Mouse (Mus musculus): ENCODE measurements around the gene Olfr748.
"Not testable (repeated sequence)": the region's sequence is repeated elsewhere in the genome, so short reads cannot be mapped to it uniquely, and the experiment has no call there.

The Olfr748 gene

DNA sequence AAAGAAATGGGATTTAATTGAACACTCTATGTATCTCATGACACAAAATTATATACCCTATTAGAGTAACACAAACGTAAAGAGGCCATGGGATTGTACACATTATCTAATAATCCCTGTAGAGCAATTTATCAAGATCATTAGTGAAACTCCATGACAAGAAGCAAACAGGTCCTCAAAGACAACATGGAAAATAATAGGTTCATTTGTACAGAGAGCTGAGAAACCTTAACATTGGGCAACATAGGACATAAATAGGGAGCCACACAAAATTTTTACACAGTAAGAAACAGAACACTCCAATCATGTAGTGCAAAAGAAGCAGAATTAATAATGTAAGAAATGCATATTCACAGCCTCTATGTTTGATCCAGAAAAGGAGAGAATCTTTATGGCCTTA is at the start of gene Olfr748:
Olfr748 (plus strand) TSS at position 301 of the 400 bp plus-strand sequence.
- no peak for DNase-seq

DNA sequence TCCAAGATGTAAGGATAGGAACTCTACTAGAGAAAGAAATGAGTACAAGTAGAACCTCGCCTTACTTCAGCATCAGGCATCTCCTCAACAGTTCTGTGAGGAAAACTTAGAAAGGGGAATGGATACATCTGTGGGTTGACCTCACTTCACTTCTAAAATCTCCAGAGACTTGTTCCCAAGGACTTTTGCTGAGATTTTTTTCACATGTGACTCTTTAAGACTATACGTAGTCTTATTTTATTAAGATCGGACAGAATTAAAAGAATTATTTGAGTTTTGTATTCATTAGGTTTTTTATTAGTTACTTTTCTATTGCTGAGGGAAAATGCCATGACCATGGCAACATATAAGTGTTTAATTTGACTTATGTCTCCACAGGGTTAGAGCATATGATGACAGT is 14.1 kb upstream of the Olfr748 start, which contains the start of gene Olfr747:
Olfr747 (minus strand) TSS at position 101 of the 400 bp plus-strand sequence.
- no peak for DNase-seq

DNA sequence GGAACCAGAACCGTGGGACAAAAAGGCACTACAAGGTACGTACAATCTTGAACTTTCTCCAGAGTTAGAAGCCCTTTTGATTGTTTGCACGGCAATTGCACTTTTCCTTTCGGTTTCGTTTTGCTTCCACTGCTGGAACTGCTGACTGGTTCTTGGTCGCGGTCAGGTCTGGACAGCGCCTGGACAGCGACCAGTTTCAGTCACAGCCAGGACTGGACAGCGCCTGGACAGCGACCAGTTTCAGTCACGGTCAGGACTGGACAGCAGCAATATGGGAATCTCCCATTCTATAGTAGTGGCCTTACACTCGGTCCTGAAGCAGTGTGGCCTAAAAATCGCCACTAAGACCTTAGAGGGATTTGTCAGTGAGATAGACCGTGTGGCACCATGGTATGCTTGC is 12.7 kb downstream of the Olfr748 start:
- not testable (repeated sequence) for DNase-seq

DNA sequence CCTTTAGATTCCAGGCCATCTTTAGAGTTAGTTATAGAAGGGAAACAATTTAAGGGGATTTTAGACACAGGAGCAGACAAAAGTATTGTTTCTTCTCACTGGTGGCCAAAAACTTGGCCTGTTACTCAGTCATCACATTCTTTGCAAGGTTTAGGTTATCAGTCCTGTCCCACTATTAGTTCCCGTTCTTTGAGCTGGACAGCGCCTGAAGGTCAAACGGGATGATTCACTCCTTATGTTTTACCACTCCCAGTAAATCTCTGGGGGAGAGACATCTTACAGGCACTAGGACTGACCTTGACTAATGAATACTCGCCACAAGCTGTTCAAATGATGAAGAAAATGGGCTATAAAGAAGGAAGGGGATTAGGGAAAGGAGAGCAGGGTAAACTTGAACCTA is 15.2 kb downstream of the Olfr748 start:
- DNase-seq, result not testable (repeated sequence)

DNA sequence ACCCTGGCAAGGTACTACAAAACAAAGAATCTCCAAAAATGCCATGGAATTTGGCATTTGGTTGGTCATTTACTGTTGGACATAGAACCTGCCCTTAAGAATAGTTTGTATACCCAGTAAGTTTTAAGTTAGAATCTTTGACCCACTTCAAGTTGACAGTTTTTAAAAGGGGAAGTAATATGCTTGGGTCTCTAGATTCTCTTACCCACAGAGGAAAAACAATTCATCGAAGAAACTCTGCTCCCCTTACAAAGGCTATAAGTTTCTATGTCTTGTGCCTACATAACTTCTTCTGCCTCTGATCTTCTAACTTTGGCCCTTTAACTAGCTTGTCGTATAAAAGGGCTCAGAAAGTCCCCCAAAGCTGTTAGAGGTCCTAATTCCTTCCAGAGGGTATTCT is 33.2 kb downstream of the Olfr748 start:
- DNase-seq, result no peak

DNA sequence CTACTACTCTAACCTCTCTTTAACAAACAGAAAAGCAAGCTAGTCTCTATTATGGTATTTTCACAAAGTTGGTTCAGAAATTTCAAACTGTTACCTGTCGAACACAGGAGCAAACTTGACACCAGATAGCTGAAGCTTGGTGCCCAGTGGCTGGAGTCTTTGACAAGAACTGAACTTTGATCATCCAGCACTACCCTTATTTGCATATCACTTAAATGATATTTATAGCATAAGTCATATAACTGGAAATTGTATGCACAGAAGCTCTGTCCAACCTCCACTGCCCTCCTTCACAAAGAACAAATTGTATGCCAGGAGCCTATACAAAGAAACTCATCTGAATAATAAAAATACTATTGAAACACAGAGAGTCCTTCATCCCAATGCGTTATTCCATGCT is 34.4 kb downstream of the Olfr748 start:
- no peak for DNase-seq

DNA sequence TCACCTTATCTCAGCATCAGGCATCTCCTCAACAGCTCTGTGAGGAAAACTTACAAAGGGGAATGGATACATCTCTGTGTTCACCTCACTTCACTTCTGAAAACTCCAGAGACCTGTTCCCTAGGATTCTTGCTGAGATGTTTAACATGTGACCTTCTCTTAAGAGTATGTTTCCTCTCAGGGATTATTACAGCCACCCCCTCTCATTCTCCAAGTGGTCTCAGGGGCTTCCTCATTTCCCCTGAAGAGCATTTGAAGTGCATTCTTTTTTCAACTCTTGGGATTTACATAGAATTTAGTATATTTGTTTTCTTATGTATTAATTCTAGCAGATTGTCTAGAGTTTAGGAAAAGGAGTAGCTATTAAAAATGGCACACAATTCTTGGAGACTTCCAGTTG is 37.8 kb downstream of the Olfr748 start, which contains the start of gene Olfr749:
Olfr749 (minus strand) TSS at position 101 of the 400 bp plus-strand sequence.
- DNase-seq, result no peak

DNA sequence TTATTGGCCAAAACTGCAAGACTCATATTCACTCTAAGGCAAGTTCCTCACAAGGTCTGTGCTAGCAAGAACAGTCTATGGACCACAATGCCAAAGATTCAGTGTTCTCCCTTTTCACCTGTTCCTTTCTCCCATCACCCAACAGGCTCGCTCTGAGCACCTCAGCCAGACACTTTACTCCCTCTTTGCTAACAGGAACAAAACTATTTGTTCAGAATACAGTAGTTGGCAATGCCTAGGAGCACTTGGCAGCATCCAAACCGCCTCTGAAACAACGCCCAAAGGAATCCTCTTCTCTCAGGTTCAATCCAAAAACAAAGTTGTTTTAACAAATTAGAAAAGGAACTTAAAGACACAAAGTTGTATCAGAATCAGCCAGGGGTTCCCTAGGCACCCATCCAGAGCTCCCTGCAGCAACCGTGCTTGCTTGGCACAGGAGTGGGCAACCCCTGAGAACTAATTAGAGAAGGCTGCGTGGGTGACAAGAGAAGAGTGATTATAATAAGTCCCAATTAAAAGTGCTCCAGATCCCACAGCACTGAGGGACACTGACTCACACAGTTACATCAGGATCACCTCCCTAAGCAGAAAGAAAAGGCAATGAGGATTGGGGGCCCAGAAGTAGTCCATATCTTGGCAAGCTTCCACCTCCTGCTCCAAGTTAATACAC is 51.4 kb downstream of the Olfr748 start:
- no peak for DNase-seq
